Mouse (Mus musculus) liver, embryonic 15.5 days (tissue): ENCODE results near the gene Alox5ap. TPM values are rescaled to one million over a fixed set of nuclear protein-coding genes. Genes with fewer than 3 reads are reported as not detected.

Experiments
- ATAC-seq: fragments of 200-750 bp; cut with Nextera tagmentation; 2 replicates; pipeline ENCODE4 v1.8.0; 2017; ENCODE audit warnings: moderate number of reproducible peaks, mild to moderate bottlenecking, moderate library complexity; ENCODE audit not compliant: insufficient read depth
- H3K27ac ChIP-seq: fragments of 300-500 bp; sonication (generic); replicated peaks from 2 replicates; pipeline ENCODE4 v1.5.1; 2015; ENCODE audit warnings: mild to moderate bottlenecking, inconsistent platforms
- H3K27me3 ChIP-seq: fragments of 300-500 bp; sonication (generic); 2 replicates; pipeline ENCODE4 v1.6.1; 2015; ENCODE audit warnings: mild to moderate bottlenecking, inconsistent platforms
- H3K36me3 ChIP-seq: fragments of 300-500 bp; sonication (generic); replicated peaks from 2 replicates; pipeline ENCODE4 v1.6.1; 2015; ENCODE audit warnings: moderate library complexity, mild to moderate bottlenecking, inconsistent platforms
- H3K4me1 ChIP-seq: fragments of 300-500 bp; sonication (generic); replicated peaks from 2 replicates; pipeline ENCODE4 v1.6.1; 2015; ENCODE audit warnings: inconsistent platforms
- H3K4me2 ChIP-seq: fragments of 300-500 bp; sonication (generic); 2 replicates; pipeline ENCODE4 v1.6.1; 2015; ENCODE audit warnings: moderate library complexity, mild to moderate bottlenecking, inconsistent platforms
- H3K4me3 ChIP-seq: fragments of 300-500 bp; sonication (generic); replicated peaks from 2 replicates; pipeline ENCODE4 v1.5.1; 2015; ENCODE audit warnings: mild to moderate bottlenecking, inconsistent platforms
- H3K9ac ChIP-seq: fragments of 300-500 bp; sonication (generic); 2 replicates; pipeline ENCODE4 v1.6.1; 2015; ENCODE audit warnings: moderate library complexity, mild to moderate bottlenecking, inconsistent platforms
- H3K9me3 ChIP-seq: fragments of 300-500 bp; sonication (generic); replicated peaks from 2 replicates; pipeline ENCODE4 v1.6.1; 2016; ENCODE audit warnings: inconsistent platforms
- WGBS: fragments of 180-500 bp; shearing (Covaris S2); methylation state at CpG from one replicate; pipeline ENCODE4 v1.1.7; 2015; ENCODE audit warnings: mixed read lengths; ENCODE audit not compliant: insufficient replicate concordance; 5-methylcytosine and 5-hydroxymethylcytosine counted together
- polyA plus RNA-seq: library from polyadenylated mRNA; unstranded; fragments of >200 nt; fragmentation: Nextera tagmentation; extraction: Ambion mirVana; gene quantifications from 2 replicates; pipeline ENCODE4 v1.2.1, GENCODE M21; 2015

The Alox5ap gene
- polyA plus RNA-seq, 1 experiment from 2014 or later = 48.4 TPM

GRCm38 (mm10) chr5:149319874-149320323 lies 55.3 kb downstream of the Alox5ap start:
- ATAC-seq = no peak
- H3K4me1 ChIP-seq = peaks cover 20% of the 10 kb centered on the region
- 41% methylated on average over 9 of the region's 9 CpGs for WGBS
- no peak overlapping the region for H3K9ac ChIP-seq
- peaks cover 24% of the 10 kb centered on the region for H3K27me3 ChIP-seq
- no peaks in the 10 kb centered on the region; the same call in 1 of the 2 replicates for H3K9me3 ChIP-seq
- H3K4me3 ChIP-seq = no peak overlapping the region
- H3K4me2 ChIP-seq = no peak overlapping the region
- H3K36me3 ChIP-seq = no peaks in the 10 kb centered on the region
- 0 out of 2 replicates have a peak overlapping the region, but pooled peaks have one; percentile 9 for H3K27ac ChIP-seq

GRCm38 (mm10) chr5:149320534-149321482 lies 56.2 kb downstream of the Alox5ap start:
- H3K4me2 ChIP-seq = peak overlapping the region; percentile 21; the same call in 1 of the 2 replicates
- WGBS = 9% methylated on average over 15 of the region's 15 CpGs
- H3K9me3 ChIP-seq = no peaks in the 10 kb centered on the region
- no peaks in the 10 kb centered on the region for H3K36me3 ChIP-seq
- no peak overlapping the region for H3K27ac ChIP-seq
- H3K4me3 ChIP-seq = no peak overlapping the region
- peak; percentile 48; the same call in 1 of the 2 replicates for ATAC-seq
- H3K9ac ChIP-seq = no peak overlapping the region
- H3K27me3 ChIP-seq = peaks cover 24% of the 10 kb centered on the region
- H3K4me1 ChIP-seq = peaks cover 20% of the 10 kb centered on the region

GRCm38 (mm10) chr5:149321909-149322841 lies 57.6 kb downstream of the Alox5ap start:
- no peak overlapping the region for H3K27ac ChIP-seq
- H3K27me3 ChIP-seq = peaks cover 19% of the 10 kb centered on the region
- no peak for ATAC-seq
- peaks cover 20% of the 10 kb centered on the region for H3K4me1 ChIP-seq
- no peaks in the 10 kb centered on the region for H3K9me3 ChIP-seq
- H3K4me3 ChIP-seq = no peak overlapping the region
- H3K4me2 ChIP-seq = peak overlapping the region; percentile 13; the same call in 1 of the 2 replicates
- WGBS = 44% methylated on average over 15 of the region's 15 CpGs
- no peak overlapping the region for H3K9ac ChIP-seq
- no peaks in the 10 kb centered on the region for H3K36me3 ChIP-seq

GRCm38 (mm10) chr5:149322938-149323553 lies 58.5 kb downstream of the Alox5ap start:
- H3K4me2 ChIP-seq = peak overlapping the region; percentile 5; the same call in 1 of the 2 replicates
- no peak for ATAC-seq

GRCm38 (mm10) chr5:149324739-149325138 lies 60.2 kb downstream of the Alox5ap start:
- H3K9me3 ChIP-seq = no peaks in the 10 kb centered on the region
- peaks cover 25% of the 10 kb centered on the region for H3K4me1 ChIP-seq
- H3K9ac ChIP-seq = no peak overlapping the region
- H3K4me2 ChIP-seq = no peak overlapping the region
- no peaks in the 10 kb centered on the region for H3K36me3 ChIP-seq
- H3K4me3 ChIP-seq = no peak overlapping the region
- H3K27me3 ChIP-seq = peaks cover 14% of the 10 kb centered on the region
- WGBS = 51% methylated on average over 13 of the region's 13 CpGs
- ATAC-seq = no peak
- H3K27ac ChIP-seq = no peak overlapping the region

More at GRCm38 (mm10) chr5:149322938-149323553, 58.5 kb downstream of the Alox5ap start:
- 80% methylated on average over 9 of the region's 9 CpGs for WGBS
- Histone ChIP-seq H3K27ac (no peak overlapping the region), H3K9me3 (no peaks in the 10 kb centered on the region), H3K9ac (no peak overlapping the region), H3K27me3 (peaks cover 16% of the 10 kb centered on the region), H3K36me3 (no peaks in the 10 kb centered on the region), H3K4me1 (peaks cover 20% of the 10 kb centered on the region), H3K4me3 (no peak overlapping the region)

- Histone ChIP-seq H3K9me3 (no peaks in the 10 kb centered on the region), H3K27ac (no peak overlapping the region), H3K36me3 (no peaks in the 10 kb centered on the region), H3K9ac (no peak overlapping the region), H3K27me3 (no peaks in the 10 kb centered on the region), H3K4me1 (peaks cover 24% of the 10 kb centered on the region), H3K4me3 (no peak overlapping the region), H3K4me2 (no peak overlapping the region)
- ATAC-seq = no peak
- 60% methylated on average over 12 of the region's 12 CpGs for WGBS
Observed at GRCm38 (mm10) chr5:149329098-149329887, 64.7 kb downstream of the Alox5ap start.

- no peak overlapping the region for H3K4me3 ChIP-seq
- H3K4me1 ChIP-seq = peaks cover 24% of the 10 kb centered on the region
- H3K36me3 ChIP-seq = no peaks in the 10 kb centered on the region
- no peak for ATAC-seq
- no peak overlapping the region for H3K4me2 ChIP-seq
- no peaks in the 10 kb centered on the region for H3K9me3 ChIP-seq
- no peaks in the 10 kb centered on the region for H3K27me3 ChIP-seq
- no peak overlapping the region for H3K9ac ChIP-seq
- H3K27ac ChIP-seq = no peak overlapping the region
- WGBS = 3% methylated on average over 1 of the region's 1 CpGs
Observed at GRCm38 (mm10) chr5:149330601-149331000, 66.0 kb downstream of the Alox5ap start.

GRCm38 (mm10) chr5:149331407-149332143 lies 67.0 kb downstream of the Alox5ap start:
- no peaks in the 10 kb centered on the region for H3K9me3 ChIP-seq
- H3K27ac ChIP-seq = no peak overlapping the region
- ATAC-seq = no peak
- 67% methylated on average over 10 of the region's 10 CpGs for WGBS
- H3K9ac ChIP-seq = no peak overlapping the region
- no peak overlapping the region for H3K4me3 ChIP-seq
- peaks cover 24% of the 10 kb centered on the region for H3K4me1 ChIP-seq
- no peaks in the 10 kb centered on the region for H3K36me3 ChIP-seq
- H3K4me2 ChIP-seq = no peak overlapping the region
- no peaks in the 10 kb centered on the region for H3K27me3 ChIP-seq

GRCm38 (mm10) chr5:149332787-149333186 lies 68.2 kb downstream of the Alox5ap start:
- 27% methylated on average over 4 of the region's 4 CpGs for WGBS
- Histone ChIP-seq H3K4me1 (peaks cover 24% of the 10 kb centered on the region), H3K27me3 (no peaks in the 10 kb centered on the region), H3K4me3 (no peak overlapping the region), H3K4me2 (no peak overlapping the region), H3K27ac (no peak overlapping the region), H3K9me3 (no peaks in the 10 kb centered on the region), H3K9ac (no peak overlapping the region), H3K36me3 (no peaks in the 10 kb centered on the region)
- ATAC-seq = peak; percentile 57
